Mouse (Mus musculus): ENCODE measurements around the gene Retreg1. TPM values are rescaled to one million over a fixed set of nuclear protein-coding genes. Genes with fewer than 3 reads are reported as not detected.
A peak's percentile ranks its signal among the peaks of the same experiment; 100 is the strongest.

Gene Retreg1
- 10 to 100 TPM; 31.4 to 34.8 TPM for total RNA-seq (2021)
- long read RNA-seq, experiment 1, transcript Retreg1-201 (9 exons, 3,248 nt): major isoform, 16 of 18 reads
- long read RNA-seq, experiment 1, partial matches to known transcripts: 1 of 18 reads
- long read RNA-seq, experiment 1, other reads (novel, unspliced or antisense): 1 of 18 reads
- long read RNA-seq, experiment 2, transcript Retreg1-201 (9 exons, 3,248 nt): major isoform, 16 of 19 reads
- long read RNA-seq, experiment 2, partial matches to known transcripts: 0 of 19 reads
- long read RNA-seq, experiment 2, other reads (novel, unspliced or antisense): 3 of 19 reads

- DNase-seq (ENCODE audit: low spot score in 2 of 2): peak; percentile 66 to 69
These were observed at the start of gene Retreg1 for GRCm38 (mm10) chr15:25843086-25843991. Retreg1 (plus strand) TSS chr15:25843180.

GRCm38 (mm10) chr15:25794123-25794522, 48.9 kb upstream of the Retreg1 start:
- DNase-seq (ENCODE audit: low spot score in 2 of 2): no peak

GRCm38 (mm10) chr15:25795496-25795895, 47.5 kb upstream of the Retreg1 start:
- no peak for DNase-seq (ENCODE audit: low spot score in 2 of 2)

GRCm38 (mm10) chr15:25796353-25796752, 46.6 kb upstream of the Retreg1 start:
- peak in 1 of 2 experiments; percentile 70 for DNase-seq (ENCODE audit: low spot score in 2 of 2)

GRCm38 (mm10) chr15:25797179-25797578, 45.8 kb upstream of the Retreg1 start:
- DNase-seq (ENCODE audit: low spot score in 2 of 2): no peak

- DNase-seq (ENCODE audit: low spot score in 2 of 2): no peak
These were observed 45.1 kb upstream of the Retreg1 start for GRCm38 (mm10) chr15:25797888-25798287.

- DNase-seq (ENCODE audit: low spot score in 2 of 2): no peak
These were observed 41.3 kb upstream of the Retreg1 start for GRCm38 (mm10) chr15:25801726-25802125.

GRCm38 (mm10) chr15:25802194-25802593, 40.8 kb upstream of the Retreg1 start:
- DNase-seq (ENCODE audit: low spot score in 2 of 2): no peak

GRCm38 (mm10) chr15:25803111-25803510, 39.9 kb upstream of the Retreg1 start:
- no peak for DNase-seq (ENCODE audit: low spot score in 2 of 2)

GRCm38 (mm10) chr15:25805336-25806110, 37.5 kb upstream of the Retreg1 start:
- peak; percentile 67 to 72 for DNase-seq (ENCODE audit: low spot score in 2 of 2)

- no peak for DNase-seq (ENCODE audit: low spot score in 2 of 2)
These were observed 36.6 kb upstream of the Retreg1 start for GRCm38 (mm10) chr15:25806363-25806762.

- no peak for DNase-seq (ENCODE audit: low spot score in 2 of 2)
These were observed 36.1 kb upstream of the Retreg1 start for GRCm38 (mm10) chr15:25806878-25807277.

GRCm38 (mm10) chr15:25808677-25809460, 34.1 kb upstream of the Retreg1 start:
- no peak for DNase-seq (ENCODE audit: low spot score in 2 of 2)

GRCm38 (mm10) chr15:25809669-25810068, 33.3 kb upstream of the Retreg1 start:
- DNase-seq (ENCODE audit: low spot score in 2 of 2): no peak

- no peak for DNase-seq (ENCODE audit: low spot score in 2 of 2)
These were observed 31.1 kb upstream of the Retreg1 start for GRCm38 (mm10) chr15:25811834-25812250.

- no peak for DNase-seq (ENCODE audit: low spot score in 2 of 2)
These were observed 30.5 kb upstream of the Retreg1 start for GRCm38 (mm10) chr15:25812479-25812878.

GRCm38 (mm10) chr15:25814535-25814934, 28.4 kb upstream of the Retreg1 start:
- no peak for DNase-seq (ENCODE audit: low spot score in 2 of 2)

- no peak for DNase-seq (ENCODE audit: low spot score in 2 of 2)
These were observed 25.8 kb upstream of the Retreg1 start for GRCm38 (mm10) chr15:25817191-25817590.

- no peak for DNase-seq (ENCODE audit: low spot score in 2 of 2)
These were observed 21.0 kb upstream of the Retreg1 start for GRCm38 (mm10) chr15:25821981-25822380.

- no peak for DNase-seq (ENCODE audit: low spot score in 2 of 2)
These were observed 20.3 kb upstream of the Retreg1 start for GRCm38 (mm10) chr15:25822656-25823055.

Data from layer of hippocampus, postnatal 14 days (tissue).